Mouse (Mus musculus) lung, postnatal 0 days (tissue): ENCODE data around the gene Grik3.

Experiments
- CTCF ChIP-seq: IDR thresholded peaks from 2 replicates; pipeline ENCODE4 v1.5.1; 2016; ENCODE audit warnings: antibody characterized with exemption, mild to moderate bottlenecking
- EP300 ChIP-seq: IDR thresholded peaks from 2 replicates; pipeline ENCODE4 v1.6.1; 2016; ENCODE audit warnings: antibody characterized with exemption, mild to moderate bottlenecking, control low read depth

DNA sequence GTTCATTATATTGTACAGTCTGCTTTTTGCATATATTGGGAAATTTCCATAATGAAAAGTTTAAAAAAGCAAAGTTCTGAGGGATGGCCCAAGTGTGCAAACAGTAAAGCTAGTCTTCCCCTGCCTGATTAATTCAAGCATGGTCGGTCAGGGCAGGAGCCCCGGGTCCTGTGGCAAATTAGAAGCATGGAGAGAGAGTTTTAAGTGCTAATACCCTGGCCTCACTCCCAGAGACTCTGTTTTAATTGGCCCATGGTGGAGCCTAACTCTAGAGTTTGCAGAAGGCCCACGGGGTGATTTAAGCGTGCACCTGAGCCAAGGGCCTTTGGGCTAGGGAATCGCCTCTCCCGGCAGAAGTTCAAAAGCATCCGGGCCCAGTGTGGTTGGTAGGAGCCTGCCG, 215.2 kb downstream of the Grik3 start:
- TF ChIP-seq CTCF (no peak), EP300 (no peak)
